Mouse (Mus musculus): ENCODE measurements at regions not wholly inside any gene's neighbourhood (a gene's known extent, or its start where the extent isn't known, plus 50 kb on each side); places are given as distances from the start of the nearest gene placed in this dataset.
"Not testable (repeated sequence)": the region's sequence is repeated elsewhere in the genome, so short reads cannot be mapped to it uniquely, and the experiment has no call there.

DNA sequence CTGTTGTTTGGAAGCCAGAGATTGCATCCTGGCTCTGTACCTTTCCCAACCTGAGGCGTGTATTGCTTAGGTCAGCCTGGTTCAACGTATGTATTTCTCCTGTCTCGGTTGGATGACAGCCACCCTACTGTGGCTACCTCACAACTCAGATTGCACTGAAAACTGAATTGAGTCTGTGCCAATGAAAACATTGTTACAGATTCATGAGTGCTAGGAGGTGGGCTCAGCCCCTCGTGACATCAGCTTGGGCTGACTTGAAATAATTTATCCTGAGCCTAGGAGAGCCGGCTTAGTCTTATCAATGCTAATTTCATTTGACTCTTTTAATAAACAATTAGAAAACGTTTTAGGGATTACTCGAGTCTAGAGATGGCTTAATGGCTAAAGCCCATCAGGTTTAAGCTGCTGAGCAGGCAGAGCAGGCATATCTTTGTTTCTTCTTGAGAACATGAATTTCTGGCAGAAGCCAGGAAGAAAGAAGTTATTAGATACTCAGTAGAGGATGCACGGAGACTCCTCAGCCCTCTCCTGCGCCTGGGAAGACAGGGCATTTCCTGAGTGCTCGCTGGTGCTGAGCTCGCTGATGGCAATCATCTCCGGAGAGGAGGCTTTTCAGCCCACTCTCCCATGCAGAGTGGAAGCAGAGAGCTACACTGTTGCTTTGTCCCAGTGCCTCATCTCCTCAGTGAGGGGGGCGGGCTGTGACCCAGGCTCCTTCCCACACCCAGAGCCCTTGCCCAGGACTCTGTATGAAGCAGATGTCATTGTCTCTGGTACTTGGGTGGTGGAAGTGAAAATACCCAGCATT is 120.9 kb upstream of the Trpc7 start:
- 44% methylated on average over 13 of the region's 13 CpGs for WGBS
- TF ChIP-seq EP300 (IDR thresholded peaks at IDR 0.05; ENCODE audit: low read depth) (no peak), CTCF (IDR thresholded peaks at IDR 0.05; ENCODE audit: low read depth) (no peak)
- Histone ChIP-seq H3K36me3 (replicated peaks; ENCODE audit: control insufficient read depth, insufficient read depth, low read length) (no peaks in the 10 kb centered on the region), H3K27me3 (ENCODE audit: control insufficient read depth, insufficient read depth, low read length) (no peaks in the 10 kb centered on the region), H3K4me1 (ENCODE audit: control insufficient read depth, insufficient read depth) (no peaks in the 10 kb centered on the region), H3K4me3 (ENCODE audit: low read depth, low read length) (no peak overlapping the region), H3K27ac (ENCODE audit: low read depth) (no peak overlapping the region), H3K4me2 (ENCODE audit: low read depth, low read length) (no peak overlapping the region), H3K9me3 (replicated peaks; ENCODE audit: control insufficient read depth, low read length) (no peaks in the 10 kb centered on the region), H3K9ac (replicated peaks; ENCODE audit: low read depth, low read length) (no peak overlapping the region)
- ATAC-seq (ENCODE audit: insufficient read depth, low read depth) (no peak), DNase-seq (ENCODE audit: low spot score) (no peak)

DNA sequence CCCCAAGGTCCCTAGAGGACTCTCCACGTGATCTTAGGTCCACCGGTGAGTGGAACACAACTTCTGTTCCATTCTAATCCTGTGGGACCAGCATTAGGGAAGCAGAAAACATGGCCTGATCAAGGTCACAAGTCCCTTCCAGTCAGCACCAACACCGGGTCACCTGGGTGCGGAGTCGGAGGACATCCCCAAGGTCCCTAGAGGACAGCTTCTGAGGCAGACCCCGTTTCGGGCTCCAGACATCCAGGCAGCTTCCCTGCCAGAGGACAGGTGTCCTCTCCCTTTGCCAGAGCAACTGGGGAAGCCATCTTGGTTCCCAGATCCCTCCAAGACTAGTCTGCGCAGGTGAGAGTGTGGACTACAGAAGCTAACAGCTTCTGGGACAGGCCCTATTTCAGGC is 111.4 kb upstream of the Trpc7 start:
- DNase-seq (ENCODE audit: low spot score); ATAC-seq (ENCODE audit: insufficient read depth, low read depth); H3K9me3 ChIP-seq (replicated peaks; ENCODE audit: control insufficient read depth, low read length); H3K36me3 ChIP-seq (replicated peaks; ENCODE audit: control insufficient read depth, insufficient read depth, low read length); H3K27ac ChIP-seq (ENCODE audit: low read depth); H3K4me1 ChIP-seq (ENCODE audit: control insufficient read depth, insufficient read depth); H3K27me3 ChIP-seq (ENCODE audit: control insufficient read depth, insufficient read depth, low read length); H3K4me3 ChIP-seq (ENCODE audit: low read depth, low read length); H3K9ac ChIP-seq (replicated peaks; ENCODE audit: low read depth, low read length); H3K4me2 ChIP-seq (ENCODE audit: low read depth, low read length): not testable (repeated sequence)
- 88% methylated on average over 8 of the region's 8 CpGs for WGBS

DNA sequence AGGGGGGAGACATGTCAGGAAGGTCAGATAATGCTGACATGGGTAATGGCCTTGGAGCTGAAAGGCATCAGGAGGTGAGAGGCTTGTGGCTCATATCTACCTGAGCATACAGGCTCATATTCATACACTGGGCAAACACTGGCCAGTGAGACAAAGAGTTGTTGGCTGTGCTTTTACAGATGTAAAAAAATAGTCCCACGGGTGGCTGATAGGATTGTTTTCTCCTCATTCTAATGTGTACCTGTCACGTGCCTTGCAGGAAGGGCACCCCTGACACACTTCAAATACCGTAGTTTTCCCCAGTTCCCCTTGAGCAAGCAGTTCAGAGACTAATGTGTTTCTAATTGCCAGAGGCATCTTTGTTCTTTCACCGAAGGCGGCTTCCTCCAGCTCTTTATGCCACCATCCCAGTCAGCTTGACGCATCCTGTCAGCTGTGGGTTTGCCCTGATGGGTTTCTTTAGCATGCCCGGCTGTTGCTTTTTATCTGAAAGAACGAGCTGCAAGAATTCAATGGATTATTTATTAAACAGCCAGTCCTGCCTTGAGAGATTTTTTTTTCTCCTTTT is 107.9 kb upstream of the Trpc7 start:
- Histone ChIP-seq H3K27me3 (ENCODE audit: control insufficient read depth, insufficient read depth, low read length) (no peaks in the 10 kb centered on the region), H3K4me2 (ENCODE audit: low read depth, low read length) (no peak overlapping the region), H3K36me3 (replicated peaks; ENCODE audit: control insufficient read depth, insufficient read depth, low read length) (no peaks in the 10 kb centered on the region), H3K9ac (replicated peaks; ENCODE audit: low read depth, low read length) (no peak overlapping the region), H3K27ac (ENCODE audit: low read depth) (no peak overlapping the region), H3K4me3 (ENCODE audit: low read depth, low read length) (no peak overlapping the region), H3K4me1 (ENCODE audit: control insufficient read depth, insufficient read depth) (no peaks in the 10 kb centered on the region), H3K9me3 (replicated peaks; ENCODE audit: control insufficient read depth, low read length) (no peaks in the 10 kb centered on the region)
- 55% methylated on average over 8 of the region's 8 CpGs for WGBS
- no peak for DNase-seq (ENCODE audit: low spot score)
- TF ChIP-seq EP300 (IDR thresholded peaks at IDR 0.05; ENCODE audit: low read depth) (no peak), CTCF (IDR thresholded peaks at IDR 0.05; ENCODE audit: low read depth) (no peak)
- ATAC-seq (ENCODE audit: insufficient read depth, low read depth), result no peak

DNA sequence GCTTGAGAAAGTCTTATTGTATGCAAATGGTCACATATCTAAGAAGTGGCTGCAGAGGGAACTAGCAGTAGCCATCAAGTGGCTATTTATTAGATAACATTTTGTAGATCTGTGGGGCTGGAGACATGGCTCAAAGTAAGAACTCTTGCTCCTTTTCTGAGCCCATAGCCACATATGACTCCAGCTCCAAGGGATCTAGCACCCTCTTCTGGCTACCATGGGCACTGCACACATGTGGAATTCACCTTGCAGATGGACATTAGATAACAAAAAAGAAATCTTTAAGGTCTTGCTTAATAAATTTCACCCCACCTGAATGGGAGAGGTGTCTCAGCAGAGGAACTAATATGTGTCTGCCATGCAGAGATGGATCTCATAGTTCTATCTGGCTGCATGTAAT is 96.2 kb upstream of the Trpc7 start:
- Histone ChIP-seq H3K36me3 (replicated peaks; ENCODE audit: control insufficient read depth, insufficient read depth, low read length) (no peaks in the 10 kb centered on the region), H3K4me1 (ENCODE audit: control insufficient read depth, insufficient read depth) (no peaks in the 10 kb centered on the region), H3K4me3 (ENCODE audit: low read depth, low read length) (no peak overlapping the region), H3K9ac (replicated peaks; ENCODE audit: low read depth, low read length) (no peak overlapping the region), H3K27ac (ENCODE audit: low read depth) (no peak overlapping the region), H3K27me3 (ENCODE audit: control insufficient read depth, insufficient read depth, low read length) (no peaks in the 10 kb centered on the region), H3K4me2 (ENCODE audit: low read depth, low read length) (no peak overlapping the region), H3K9me3 (replicated peaks; ENCODE audit: control insufficient read depth, low read length) (peaks cover 8% of the 10 kb centered on the region)
- TF ChIP-seq EP300 (IDR thresholded peaks at IDR 0.05; ENCODE audit: low read depth) (no peak), CTCF (IDR thresholded peaks at IDR 0.05; ENCODE audit: low read depth) (peak; percentile 20)
- no peak for ATAC-seq (ENCODE audit: insufficient read depth, low read depth)
- no peak for DNase-seq (ENCODE audit: low spot score)

DNA sequence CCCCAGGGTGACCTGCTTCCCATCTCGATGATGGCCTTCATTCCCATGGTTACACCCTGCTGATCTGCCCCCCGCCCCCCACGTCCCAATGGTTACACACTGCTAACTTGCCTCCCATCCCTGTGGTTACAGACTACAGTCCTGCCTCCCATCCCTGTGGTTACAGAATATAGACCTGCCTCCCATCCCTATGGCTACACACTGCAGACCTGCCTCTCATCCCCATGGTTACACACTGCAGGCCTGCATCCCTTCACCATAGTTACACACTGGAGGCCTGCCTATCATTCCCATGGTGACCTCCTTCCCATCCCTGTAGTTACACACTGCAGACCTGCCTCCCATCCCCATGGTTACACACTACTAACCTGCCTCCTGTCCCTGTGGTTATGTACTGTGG is 78.3 kb upstream of the Trpc7 start:
- ATAC-seq (ENCODE audit: insufficient read depth, low read depth), result no peak
- no peaks in the 10 kb centered on the region for H3K9me3 ChIP-seq (replicated peaks; ENCODE audit: control insufficient read depth, low read length)
- H3K9ac ChIP-seq (replicated peaks; ENCODE audit: low read depth, low read length), result no peak overlapping the region
- H3K4me3 ChIP-seq (ENCODE audit: low read depth, low read length), result no peak overlapping the region
- no peak overlapping the region for H3K4me2 ChIP-seq (ENCODE audit: low read depth, low read length)
- TF ChIP-seq EP300 (IDR thresholded peaks at IDR 0.05; ENCODE audit: low read depth), result no peak
- TF ChIP-seq CTCF (IDR thresholded peaks at IDR 0.05; ENCODE audit: low read depth), result no peak
- WGBS, result 72% methylated on average over 3 of the region's 3 CpGs
- no peaks in the 10 kb centered on the region for H3K36me3 ChIP-seq (replicated peaks; ENCODE audit: control insufficient read depth, insufficient read depth, low read length)
- H3K27ac ChIP-seq (ENCODE audit: low read depth), result no peak overlapping the region
- no peaks in the 10 kb centered on the region for H3K4me1 ChIP-seq (ENCODE audit: control insufficient read depth, insufficient read depth)
- no peak for DNase-seq (ENCODE audit: low spot score)
- H3K27me3 ChIP-seq (ENCODE audit: control insufficient read depth, insufficient read depth, low read length), result no peaks in the 10 kb centered on the region

DNA sequence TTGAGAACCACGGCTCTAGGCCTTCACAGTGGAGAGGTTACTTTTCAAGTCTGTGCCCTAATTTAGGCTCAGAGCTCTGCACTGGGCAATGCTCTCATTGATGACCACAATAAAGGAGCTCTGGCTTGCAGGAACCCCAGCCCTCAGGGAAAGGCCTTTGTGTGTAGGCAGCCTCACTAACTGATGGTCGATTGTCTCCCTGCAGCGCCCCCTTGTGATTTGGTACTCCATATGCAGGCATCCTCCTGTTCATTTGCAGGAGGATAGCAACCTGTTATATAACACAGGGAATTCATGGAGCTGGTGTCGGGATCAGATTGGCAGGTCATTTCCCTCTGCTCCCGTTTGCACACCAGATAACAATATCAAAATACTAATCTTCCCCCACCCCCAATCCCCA is 59.6 kb upstream of the Trpc7 start:
- Histone ChIP-seq H3K4me1 (ENCODE audit: control insufficient read depth, insufficient read depth) (no peaks in the 10 kb centered on the region), H3K4me3 (ENCODE audit: low read depth, low read length) (no peak overlapping the region), H3K36me3 (replicated peaks; ENCODE audit: control insufficient read depth, insufficient read depth, low read length) (no peaks in the 10 kb centered on the region), H3K9me3 (replicated peaks; ENCODE audit: control insufficient read depth, low read length) (no peaks in the 10 kb centered on the region), H3K27me3 (ENCODE audit: control insufficient read depth, insufficient read depth, low read length) (no peaks in the 10 kb centered on the region), H3K27ac (ENCODE audit: low read depth) (no peak overlapping the region), H3K4me2 (ENCODE audit: low read depth, low read length) (no peak overlapping the region), H3K9ac (replicated peaks; ENCODE audit: low read depth, low read length) (no peak overlapping the region)
- no peak for TF ChIP-seq EP300 (IDR thresholded peaks at IDR 0.05; ENCODE audit: low read depth)
- TF ChIP-seq CTCF (IDR thresholded peaks at IDR 0.05; ENCODE audit: low read depth), result no peak
- no peak for ATAC-seq (ENCODE audit: insufficient read depth, low read depth)
- DNase-seq (ENCODE audit: low spot score), result no peak
- WGBS, result 32% methylated on average over 5 of the region's 5 CpGs
